Mouse (Mus musculus) cerebellum, adult 11 months (tissue): ENCODE data around the gene Parn.
"Not testable (repeated sequence)": the region's sequence is repeated elsewhere in the genome, so short reads cannot be mapped to it uniquely, and the experiment has no call there.

Source experiments
- DNase-seq: peaks from one replicate; pipeline ENCODE4 v3.0.0; 2022

The Parn gene

DNA sequence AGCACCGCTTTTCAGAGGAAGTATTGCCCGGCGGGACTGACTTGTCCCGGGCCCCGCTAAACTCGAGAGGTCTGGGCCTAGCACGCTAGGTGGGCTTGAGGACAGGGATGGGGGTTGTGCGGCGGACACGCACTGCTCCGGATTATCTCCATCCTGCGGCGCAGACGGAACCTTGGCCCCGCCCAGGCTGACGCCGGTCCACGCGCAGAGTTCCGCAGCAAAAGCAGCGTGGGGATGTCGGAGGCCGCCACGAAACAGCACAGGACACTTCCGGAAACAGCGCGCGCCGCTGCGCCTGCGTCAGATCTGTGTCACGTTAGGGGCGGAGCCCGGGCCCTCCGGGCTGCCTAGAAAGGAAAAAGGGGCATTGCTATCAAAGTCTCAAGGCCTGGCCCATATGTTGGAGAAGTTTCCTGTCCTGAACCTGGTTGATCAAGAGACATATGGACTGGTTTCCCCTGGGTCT lies at the start of gene Parn:
Gene Parn, minus strand, starts transcription at position 293 of the 466 bp plus-strand sequence.
- peak; percentile 92 for DNase-seq

DNA sequence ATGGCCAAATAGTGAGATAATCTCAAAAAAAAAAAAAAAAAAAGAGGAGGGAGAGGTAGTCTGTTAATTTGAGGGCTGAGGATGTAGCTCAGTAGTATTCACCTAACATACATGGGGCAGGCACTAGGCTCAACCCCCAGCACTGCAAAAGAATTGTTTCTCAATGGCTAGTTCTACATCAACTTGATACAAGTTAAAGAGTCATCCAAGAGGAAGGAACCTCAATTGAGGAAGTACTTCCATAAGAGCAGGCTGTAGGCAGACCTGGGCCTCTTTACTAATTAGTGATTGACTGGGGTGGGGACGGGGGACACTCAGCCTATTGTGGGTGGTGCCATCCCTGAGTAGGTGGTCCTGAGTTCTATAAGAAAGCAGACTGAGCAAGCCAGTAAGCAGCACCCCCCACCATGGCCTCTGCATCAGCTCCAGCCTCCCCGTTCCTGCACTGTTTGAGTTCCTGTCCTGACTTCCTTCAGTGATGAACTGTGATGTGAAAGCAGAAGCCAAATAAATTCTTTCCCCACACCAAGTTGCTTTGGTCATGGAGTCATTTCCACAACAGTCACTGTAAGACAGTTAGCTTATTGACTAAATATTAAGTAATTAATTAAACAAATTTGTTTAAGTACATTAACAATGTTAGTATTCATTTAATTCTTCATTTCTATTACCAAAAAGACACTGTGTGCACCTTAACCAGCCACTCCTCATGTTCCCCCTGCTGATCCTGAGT lies 49.0 kb upstream of the Parn start:
- no peak for DNase-seq

DNA sequence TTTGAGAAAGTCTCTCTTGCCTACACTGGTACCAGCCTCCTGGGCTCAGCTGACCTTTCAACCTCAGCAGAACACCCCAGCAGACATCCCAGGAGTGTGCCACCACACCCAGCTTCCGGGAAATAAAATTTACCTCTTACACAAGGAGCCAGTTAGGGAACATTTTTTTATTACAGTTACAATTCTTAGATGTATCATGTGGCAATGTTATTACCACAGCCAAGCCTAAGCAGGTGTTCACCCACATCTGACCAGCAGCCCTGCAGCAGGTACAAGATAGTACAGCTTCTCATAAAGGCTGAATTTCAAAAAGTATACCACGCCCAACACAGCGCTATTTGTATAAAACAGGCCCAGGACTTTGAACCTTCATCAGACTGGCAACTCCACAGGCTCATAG lies 46.9 kb upstream of the Parn start:
- no peak for DNase-seq

DNA sequence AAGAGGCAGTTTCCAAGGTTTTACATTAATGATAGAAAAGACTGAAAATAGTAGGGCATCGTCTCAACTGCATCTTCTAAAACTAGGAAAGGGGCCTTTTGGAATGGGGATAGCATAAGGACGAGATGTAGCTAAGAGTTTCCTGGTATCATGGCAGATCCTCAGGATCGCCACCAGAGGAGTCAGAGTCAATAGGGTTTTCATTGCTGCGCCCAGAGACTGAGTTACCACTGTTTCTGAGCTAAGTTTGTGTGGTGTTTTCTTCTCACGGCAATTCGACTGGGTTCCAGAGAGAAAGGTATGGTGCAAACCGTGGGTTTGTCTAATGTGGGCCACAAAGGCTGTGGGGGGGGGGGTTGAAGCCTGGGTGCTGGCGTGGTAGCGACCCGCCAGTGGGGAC lies 36.7 kb upstream of the Parn start:
- DNase-seq = no peak

DNA sequence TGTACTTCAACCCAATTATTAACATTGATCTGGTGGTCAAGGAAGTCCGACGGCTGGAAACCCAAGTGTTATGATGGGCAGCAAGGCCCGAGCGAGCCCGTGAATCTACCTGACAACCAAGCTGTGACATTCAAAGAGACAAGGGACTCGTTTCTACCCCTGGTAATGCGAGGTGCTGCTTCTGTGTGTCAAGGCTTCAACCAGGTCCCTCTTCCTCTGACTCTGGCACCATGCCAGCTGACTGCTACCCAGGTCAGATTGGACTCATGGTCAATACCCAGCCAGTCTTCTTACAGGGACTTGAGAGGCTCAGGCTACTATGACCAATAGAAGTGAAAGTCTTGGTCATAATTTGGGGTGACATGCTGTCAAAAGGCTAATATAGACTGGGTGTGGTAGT lies 34.2 kb upstream of the Parn start:
- no peak for DNase-seq

DNA sequence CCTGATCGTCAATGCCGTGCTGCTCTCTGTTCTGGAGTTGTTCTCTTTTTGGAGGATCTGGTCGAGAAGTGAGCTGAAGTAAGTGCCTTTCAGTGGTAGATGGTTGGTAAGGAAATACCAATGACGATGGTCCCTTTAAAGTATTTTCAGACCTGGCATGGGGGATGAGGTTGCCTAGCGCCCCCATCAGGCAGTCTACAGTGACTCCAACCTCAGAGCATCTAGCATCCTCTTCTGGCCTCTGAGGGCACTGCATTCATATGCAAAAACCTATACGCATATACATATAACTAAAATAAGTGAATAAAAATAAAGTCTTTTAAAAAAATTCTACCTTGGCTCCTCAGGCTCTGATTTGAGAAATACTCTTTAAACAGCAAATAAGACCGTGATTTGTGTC lies 31.0 kb upstream of the Parn start:
- no peak for DNase-seq

DNA sequence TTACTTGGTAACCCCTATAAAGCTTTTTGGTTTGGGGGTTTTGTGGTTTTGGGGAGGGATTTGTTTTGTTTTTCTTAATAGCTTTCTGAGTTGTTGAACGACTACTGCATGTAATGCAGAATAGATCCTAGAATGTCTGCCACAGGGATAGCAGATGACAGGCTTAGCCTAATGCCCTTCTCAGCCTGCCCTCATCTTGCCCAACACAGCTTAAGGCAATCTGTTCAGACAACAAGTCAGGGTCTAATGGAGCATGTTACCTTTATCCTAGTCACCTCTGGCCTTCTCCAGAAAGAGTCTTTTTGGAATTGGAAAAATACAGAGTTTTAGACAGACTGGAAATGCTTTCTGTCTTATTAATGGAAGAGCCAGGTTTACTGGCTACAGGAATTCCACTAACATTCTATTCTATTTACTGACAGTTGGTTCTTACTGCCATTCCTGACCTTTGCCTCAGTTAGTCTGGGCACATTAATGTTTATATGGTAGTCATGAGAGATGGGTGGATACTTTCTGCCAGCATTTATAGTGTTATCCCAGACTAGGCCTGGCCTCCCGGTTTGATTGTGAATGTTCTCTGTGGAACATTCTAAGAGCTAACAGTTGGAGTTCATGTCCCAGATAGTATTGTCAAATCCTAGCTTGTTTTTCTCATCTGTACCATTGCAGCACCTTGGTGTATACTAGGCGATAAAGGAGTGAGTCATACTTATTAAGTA lies 10.8 kb upstream of the Parn start:
- DNase-seq = no peak

DNA sequence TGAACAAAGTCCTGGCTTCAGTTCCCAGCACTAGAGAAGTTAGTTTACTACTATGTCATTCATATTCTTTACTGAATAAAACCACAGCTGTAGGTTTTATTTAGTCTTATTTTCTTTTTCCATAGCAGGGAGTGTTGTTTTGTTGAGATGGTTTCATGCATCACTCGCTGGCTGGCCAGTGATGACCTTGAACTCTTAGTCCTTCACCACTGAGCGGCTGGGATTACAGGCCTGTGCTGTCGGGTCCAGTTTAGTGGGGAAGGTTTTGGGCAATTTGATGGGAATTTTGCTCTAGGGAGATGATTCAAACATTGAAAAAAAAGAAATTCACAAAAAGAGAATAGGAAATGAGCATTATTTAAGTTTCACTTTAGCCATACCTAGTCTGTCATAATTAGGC lies 6.5 kb upstream of the Parn start:
- DNase-seq = no peak

DNA sequence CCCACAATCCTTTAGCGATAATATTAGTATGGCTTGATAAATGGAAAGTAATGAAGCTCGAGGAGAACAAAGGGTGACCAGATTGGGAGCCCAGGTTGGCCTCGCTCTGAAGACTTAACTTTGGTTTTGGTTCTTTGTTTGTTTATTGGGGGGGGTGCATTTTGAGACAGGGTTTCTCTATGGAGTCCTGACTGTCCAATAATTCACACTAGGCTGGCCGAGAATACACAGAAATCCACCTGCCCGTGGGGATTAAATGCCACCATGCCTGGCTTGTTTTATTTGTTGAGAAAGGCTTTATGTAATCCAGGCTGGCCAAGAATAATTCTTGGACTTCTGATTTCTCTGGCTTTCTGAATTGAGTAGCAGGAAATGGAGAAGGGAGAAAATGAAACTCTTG lies 5.1 kb upstream of the Parn start:
- no peak for DNase-seq

DNA sequence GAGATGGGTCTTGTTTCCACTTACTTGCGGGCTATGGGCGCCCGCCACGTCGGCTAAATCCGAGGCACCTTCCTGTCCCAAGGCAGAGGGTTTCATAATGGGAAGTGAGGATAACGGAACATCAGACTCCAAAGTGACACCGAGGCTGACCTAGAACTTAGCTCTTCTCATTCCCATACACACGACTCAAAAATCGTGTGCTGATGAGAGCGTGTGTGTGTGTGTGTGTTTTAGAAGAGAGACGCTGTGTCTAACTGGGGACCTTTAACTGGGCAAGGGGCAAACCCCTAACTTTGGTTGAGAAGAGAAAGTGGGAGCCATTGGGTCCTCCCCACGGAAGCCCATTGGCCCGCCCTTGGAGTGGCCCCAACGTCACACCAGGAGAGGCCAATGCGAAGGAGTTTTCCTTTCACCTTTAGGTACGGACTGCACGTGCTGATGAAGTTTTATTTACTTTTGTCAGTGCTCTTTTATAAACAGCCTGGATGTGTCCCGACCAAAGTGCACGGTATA lies 4.5 kb upstream of the Parn start:
- DNase-seq = peak; percentile 42

DNA sequence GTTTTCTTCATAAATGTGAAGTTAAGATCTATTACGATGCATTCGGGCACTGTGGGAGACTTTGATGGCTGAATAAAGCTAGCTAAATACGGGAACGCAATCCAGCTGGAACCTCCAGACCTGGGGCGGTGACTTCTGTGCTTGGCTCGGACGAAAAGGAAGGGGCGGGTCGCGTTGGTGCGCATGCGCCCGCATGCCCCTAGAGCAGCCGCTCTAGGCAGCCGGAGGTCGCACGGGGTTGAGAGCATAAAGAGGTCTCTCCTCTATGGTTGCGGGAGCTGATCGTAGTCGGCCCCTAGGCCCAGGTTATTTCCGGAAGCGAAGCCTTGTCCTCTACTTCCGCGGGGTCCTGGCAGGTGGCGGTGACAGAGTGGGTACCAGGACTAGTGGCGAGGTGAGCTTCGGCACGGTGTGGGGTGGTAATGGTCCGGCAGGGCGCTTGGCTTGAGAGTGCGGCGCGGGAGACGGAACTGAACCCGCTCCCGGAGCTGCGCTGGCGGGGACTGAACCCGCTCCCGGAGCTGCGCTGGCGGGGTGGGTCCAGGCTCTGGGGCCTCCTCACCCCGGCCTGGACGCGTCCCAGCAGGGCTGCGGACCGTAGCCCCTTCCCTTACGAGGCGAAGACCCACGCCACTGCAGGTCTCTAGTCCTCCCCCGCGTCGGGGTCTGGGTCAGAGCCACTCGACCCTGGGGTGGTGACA lies 3.9 kb upstream of the Parn start, which contains the start of the genes Bfar and 3110001I22Rik:
Gene Bfar, plus strand, starts transcription at position 174 of the 701 bp plus-strand sequence.
Gene 3110001I22Rik, plus strand, starts transcription at position 245 of the 701 bp plus-strand sequence.
- DNase-seq = peak; percentile 89

DNA sequence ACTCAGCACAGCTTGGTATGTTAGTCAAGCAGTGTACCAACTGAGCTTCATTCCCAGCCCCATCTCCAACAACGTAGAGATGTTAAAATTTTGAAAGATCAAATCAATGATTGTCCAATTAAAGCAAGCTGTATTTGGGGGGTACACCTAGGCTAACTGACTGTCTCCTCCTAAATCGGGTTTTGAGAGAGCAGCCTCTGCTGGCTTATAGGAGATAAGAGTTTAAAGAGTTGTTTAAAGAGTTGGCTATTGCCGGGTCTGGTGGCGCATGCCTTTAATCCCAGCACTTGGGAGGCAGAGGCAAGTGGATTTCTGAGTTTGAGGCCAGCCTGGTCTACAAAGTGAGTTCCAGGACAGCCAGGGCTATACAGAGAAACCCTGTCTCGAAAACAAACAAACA lies 2.9 kb upstream of the Parn start:
- peak; percentile 5 for DNase-seq

DNA sequence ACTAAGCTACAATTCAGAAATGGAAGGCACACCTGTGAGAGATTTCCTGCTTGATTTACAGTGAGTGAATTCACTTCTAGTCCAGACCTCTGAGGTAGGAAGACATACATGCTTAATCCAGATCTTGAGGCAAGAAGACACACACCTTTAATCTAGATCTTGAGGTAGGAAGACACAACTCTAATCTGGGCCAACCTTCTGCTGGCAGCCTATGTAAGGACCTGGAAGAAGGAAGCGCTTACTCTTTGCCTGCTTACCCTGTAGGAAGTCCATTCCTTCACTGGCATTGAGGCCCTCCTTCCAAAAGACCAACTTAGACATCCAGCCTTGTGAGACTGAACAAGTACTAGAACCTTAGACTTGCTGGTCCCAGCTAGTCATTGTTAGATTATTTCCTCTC lies 1.3 kb upstream of the Parn start:
- DNase-seq = peak; percentile 3

DNA sequence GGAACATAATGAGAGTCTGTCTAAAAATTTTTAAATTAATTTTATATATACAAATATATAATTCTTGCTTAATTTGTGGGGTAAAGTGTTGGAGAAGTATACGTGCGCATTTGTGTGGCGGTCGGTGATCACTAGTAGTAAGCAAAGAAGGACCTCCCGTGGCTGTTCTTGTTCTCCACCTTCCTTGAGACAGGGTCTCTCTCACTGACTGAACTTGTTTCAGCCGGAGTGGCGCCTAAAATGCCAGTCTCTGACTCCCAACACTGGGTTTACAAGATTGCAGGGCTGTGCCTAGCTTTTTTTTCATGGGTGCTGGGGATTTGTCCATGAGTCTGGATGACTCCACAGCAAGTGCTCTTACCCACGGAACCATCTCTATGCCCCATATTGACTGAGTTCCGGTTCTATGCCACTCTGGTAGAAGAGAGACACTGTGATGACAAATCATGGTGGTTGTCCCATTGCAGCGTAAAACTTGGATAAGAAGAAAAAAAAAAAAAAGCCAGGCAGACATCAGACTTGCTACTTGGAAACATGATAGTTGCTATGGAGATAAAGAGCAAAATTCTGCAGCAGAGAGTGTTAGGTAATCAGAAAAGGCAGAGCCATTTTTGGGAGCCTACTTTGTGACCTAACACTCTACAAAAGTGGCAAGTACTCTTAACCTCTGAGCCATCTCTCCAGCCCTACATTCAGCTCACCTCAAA lies 585 bp upstream of the Parn start:
- peak; percentile 26 for DNase-seq

DNA sequence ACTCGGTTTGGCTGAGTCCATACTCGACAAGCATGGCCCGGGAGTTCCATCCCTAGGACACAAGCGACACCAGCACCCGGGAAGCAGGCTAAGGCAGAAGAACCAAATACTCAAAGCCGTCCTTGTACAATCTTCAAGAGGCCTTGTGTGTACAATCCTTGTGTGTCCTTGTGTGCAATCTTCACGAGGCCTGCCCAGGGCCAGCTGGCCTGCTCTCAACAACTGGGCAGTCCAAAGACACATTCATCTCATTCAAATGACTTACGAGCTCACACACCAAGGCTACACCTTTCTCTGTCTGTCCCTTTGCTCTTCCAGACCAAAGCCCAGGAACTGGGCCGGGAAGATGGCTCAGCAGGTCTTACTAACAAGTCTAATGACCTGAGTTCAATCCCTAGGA lies 7.2 kb downstream of the Parn start:
- DNase-seq = no peak

DNA sequence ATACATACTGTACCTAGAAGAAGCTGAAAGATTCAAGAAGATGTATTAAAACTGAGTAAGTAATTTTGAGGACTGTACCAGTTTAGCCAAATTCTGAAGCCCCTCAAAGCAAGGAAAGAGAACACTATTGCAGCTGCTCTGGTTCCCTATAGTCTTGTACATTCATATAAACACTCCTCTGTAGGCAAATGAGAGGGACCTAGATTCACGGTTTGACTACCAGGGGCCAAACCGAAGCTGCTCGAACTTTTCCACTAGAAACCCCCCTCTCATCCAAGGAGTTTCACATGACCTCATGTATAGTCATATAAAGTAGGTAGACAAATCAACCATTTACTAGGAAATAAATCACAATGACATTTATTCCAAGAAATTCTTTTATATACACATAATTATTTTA lies 9.1 kb downstream of the Parn start:
- DNase-seq = no peak

DNA sequence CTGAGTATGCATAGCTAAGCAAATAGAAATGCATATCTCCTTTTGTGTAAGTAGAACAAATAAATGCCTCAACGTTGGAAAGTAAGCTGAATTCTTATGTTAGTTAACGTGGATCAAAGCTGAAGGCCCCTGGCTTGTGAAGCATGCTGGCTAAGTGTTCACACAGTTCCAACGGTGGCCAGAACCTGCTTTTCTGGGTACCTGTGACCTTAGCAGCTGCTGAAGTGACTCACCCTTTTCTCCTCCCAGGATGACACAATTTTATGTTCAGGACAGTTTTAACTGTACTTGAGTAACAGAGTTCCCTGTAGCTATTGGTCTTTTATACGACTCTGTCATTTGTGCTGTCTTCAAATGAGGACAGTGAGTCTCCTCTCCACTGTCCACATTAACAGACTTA lies 22.0 kb downstream of the Parn start:
- no peak for DNase-seq

DNA sequence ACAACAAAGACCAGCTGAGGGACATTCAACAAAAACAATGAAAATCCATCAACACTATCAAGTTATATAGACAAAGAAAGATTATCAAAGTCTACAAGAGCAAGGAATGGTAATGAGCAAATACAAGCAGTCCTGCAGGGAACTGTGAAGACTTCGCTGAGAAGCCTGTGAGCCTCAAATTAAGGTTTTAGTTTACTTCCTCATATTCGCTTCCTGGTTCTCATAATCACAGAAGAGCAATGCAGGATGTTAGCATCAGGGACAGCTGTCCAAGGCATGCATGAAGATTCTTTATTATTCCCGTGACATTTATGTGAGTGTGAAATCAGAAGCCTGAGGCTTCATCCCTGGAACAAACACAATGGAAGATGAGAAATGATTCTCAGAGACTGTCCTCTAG lies 23.5 kb downstream of the Parn start:
- DNase-seq = no peak

DNA sequence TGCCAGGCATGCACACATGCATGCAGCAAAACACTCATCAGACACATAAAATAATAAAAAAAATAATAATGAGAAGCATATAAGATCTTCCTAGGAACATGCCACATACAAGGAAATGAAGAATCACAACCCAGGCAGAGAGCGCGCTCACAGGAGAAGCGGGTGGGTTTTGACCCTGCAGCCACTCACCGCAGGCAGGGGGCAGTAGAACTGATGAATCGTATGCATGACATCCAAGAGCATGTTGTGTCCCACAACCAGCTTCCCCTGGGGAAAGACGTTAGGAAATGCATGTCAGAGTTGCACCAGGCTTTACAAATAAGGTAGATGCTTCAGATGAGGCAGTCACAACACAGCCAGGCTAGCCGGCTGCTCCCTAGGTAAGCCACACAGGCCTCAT lies 27.9 kb downstream of the Parn start:
- no peak for DNase-seq

DNA sequence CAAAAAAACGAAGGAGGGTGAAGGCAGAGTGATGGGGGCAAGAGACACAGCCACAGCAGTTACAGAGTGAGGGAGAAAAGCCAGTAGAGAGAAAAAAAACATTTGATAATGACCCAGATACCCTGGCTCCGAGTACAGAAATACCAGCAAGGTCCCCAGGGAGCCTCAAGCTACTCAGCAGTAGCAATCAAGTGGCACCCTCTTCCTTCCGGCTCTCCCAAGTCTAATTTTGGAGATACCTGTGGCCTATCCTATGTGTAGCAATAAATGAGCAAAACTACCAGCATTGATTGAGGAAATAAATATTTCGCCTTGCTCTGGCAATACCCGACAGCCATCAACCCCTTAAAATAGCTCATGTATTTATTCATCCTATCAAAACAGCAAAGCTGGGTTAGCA lies 28.5 kb downstream of the Parn start:
- no peak for DNase-seq

DNA sequence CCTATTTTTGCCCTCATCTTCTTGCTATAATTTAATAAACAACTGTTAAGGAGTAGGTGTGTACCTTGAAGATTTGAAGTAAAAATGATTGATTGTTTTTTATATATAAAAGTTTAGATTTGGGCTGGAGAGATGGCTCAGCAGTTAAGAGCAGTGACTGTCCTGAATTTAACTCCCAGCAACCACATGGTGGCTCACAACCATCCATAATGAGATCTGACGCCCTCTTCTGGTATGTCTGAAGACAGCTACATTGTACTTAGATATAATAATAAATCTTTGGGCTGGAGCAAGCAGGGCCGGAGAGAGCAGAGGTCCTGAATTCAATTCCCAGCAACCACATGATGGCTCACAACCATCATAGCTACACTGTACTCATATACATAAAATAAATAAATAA lies 29.8 kb downstream of the Parn start:
- not testable (repeated sequence) for DNase-seq

DNA sequence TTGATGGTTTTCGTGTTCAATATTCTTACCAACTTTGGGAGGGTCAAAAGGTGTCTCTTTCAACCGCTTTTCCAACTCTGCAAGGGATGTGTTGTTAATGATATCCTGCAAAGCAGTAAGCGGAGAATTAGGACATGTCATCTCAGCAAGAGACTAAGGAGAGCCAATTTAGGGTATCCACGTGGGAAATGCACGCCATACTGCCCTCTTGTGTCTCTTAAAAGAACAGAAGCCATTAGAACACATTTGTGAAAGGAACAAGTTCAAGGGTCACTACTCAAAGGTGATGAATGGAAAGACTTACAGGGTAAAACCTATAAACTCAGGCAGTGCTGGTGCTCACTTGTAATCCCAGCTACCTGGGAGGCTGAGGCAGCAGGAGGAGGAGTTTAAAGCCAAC lies 39.6 kb downstream of the Parn start:
- no peak for DNase-seq
